In genomic region chr12:13452050-13452449, GRCm38 (mm10) we compare ENCODE assay signal across 15 mouse cellular contexts.
"Had no signal": no experiment of that assay in that cellular context is flagged by ENCODE, and none has a peak within 500 bp of the region (broad histone marks: within the 10 kb centered on the region; RNA-seq: fewer than 3 reads in every experiment).

No protein-coding gene starts in this region.

- H3K27me3 ChIP-seq: neural tube, embryonic 15.5 days; stomach, embryonic 15.5 days had no signal

- H3K4me3 ChIP-seq: neural tube, embryonic 15.5 days; stomach, embryonic 15.5 days had no signal

- H3K4me2 ChIP-seq: neural tube, embryonic 15.5 days; stomach, embryonic 15.5 days had no signal

- H3K4me1 ChIP-seq: neural tube, embryonic 15.5 days; stomach, embryonic 15.5 days had no signal

- H3K9ac ChIP-seq: neural tube, embryonic 15.5 days; stomach, embryonic 15.5 days had no signal

- H3K9me3 ChIP-seq: neural tube, embryonic 15.5 days; stomach, embryonic 15.5 days had no signal

- H3K27ac ChIP-seq: neural tube, embryonic 15.5 days; stomach, embryonic 15.5 days; stomach, postnatal 0 days had no signal

- DNase-seq: retina, postnatal 1 day; right cerebral cortex, adult 18-20 months; right cerebral cortex, postnatal 14 days; right cerebral cortex, postnatal 25 days; right cerebral cortex, postnatal 4 days; spleen, adult 18-20 months; thymus, adult 18-20 months; thymus, adult 2 months; thymus, postnatal 14 days; thymus, postnatal 25 days; thymus, postnatal 36 days; thymus, postnatal 4 days had no signal
